Mouse (Mus musculus): ENCODE measurements around the gene Mzt1. TPM values are rescaled to one million over a fixed set of nuclear protein-coding genes. Genes with fewer than 3 reads are reported as not detected.

Gene Mzt1
- polyA plus RNA-seq, 1 experiment from 2014 or later = 94.1 TPM

DNA sequence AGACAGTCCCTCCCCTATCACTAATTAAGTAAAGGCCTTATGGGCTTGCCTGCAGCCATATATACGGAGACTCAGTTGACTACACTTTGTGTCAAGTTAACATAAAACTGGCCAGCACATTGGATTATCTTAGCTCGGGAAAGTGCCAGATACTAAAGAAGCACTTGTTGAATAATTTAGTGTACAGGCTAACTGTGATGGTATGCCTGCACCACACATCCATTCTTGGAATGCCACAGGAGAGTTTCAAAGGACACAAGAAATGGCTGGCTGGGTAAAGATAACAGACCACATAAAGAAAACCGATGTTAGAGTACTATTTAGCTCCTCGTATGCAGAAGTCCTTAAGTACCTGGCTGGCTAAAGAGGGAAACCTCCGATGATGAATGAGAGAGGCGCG, 27.2 kb downstream of the Mzt1 start:
- Histone ChIP-seq H3K27me3 (ENCODE audit: control insufficient read depth, insufficient read depth, low read length) (no peaks in the 10 kb centered on the region), H3K27ac (replicated peaks in 1 of 2; ENCODE audit: control insufficient read depth in 1 of 2, insufficient read depth in 1 of 2, low read depth in 2 of 2, low read length in 2 of 2) (peak overlapping the region; percentile 69 to 73), H3K4me3 (ENCODE audit: control insufficient read depth in 1 of 2, insufficient read depth in 1 of 2, low read depth in 1 of 2, low read length in 2 of 2) (peak overlapping the region in 1 of 2 experiments; percentile 3; a peak in 1 of 4 replicates), H3K4me2 (ENCODE audit: low read length) (peak overlapping the region; percentile 57), H3K9ac (ENCODE audit: low read length) (no peak overlapping the region), H3K9me3 (ENCODE audit: control insufficient read depth, low read length) (no peaks in the 10 kb centered on the region), H3K4me1 (ENCODE audit: control insufficient read depth in 2 of 2, insufficient read depth in 2 of 2, low read length in 2 of 2) (peaks cover 4 to 28% of the 10 kb centered on the region in 2 experiments), H3K36me3 (ENCODE audit: control insufficient read depth, insufficient read depth, low read length) (no peaks in the 10 kb centered on the region)
- ATAC-seq (ENCODE audit: insufficient number of reproducible peaks, insufficient read depth, low FRiP score, low read depth) = peak; percentile 45
- 8% methylated on average over 7 of the region's 7 CpGs for WGBS

- peak overlapping the region; percentile 51; the same call in 1 of the 2 replicates for H3K4me2 ChIP-seq (ENCODE audit: low read length)
- no peak overlapping the region for H3K4me3 ChIP-seq (ENCODE audit: control insufficient read depth in 1 of 2, insufficient read depth in 1 of 2, low read depth in 1 of 2, low read length in 2 of 2)
- ATAC-seq (ENCODE audit: insufficient number of reproducible peaks, insufficient read depth, low FRiP score, low read depth) = peak; percentile 64; the same call in 1 of the 2 replicates
- peak overlapping the region; percentile 90 to 98 for H3K27ac ChIP-seq (replicated peaks in 1 of 2; ENCODE audit: control insufficient read depth in 1 of 2, insufficient read depth in 1 of 2, low read depth in 2 of 2, low read length in 2 of 2)
- no peaks in the 10 kb centered on the region for H3K27me3 ChIP-seq (ENCODE audit: control insufficient read depth, insufficient read depth, low read length)
- H3K9me3 ChIP-seq (ENCODE audit: control insufficient read depth, low read length) = no peaks in the 10 kb centered on the region
- no peak overlapping the region for H3K9ac ChIP-seq (ENCODE audit: low read length)
- no peaks in the 10 kb centered on the region for H3K36me3 ChIP-seq (ENCODE audit: control insufficient read depth, insufficient read depth, low read length)
- 4% methylated on average over 2 of the region's 2 CpGs for WGBS
- peaks cover 5 to 20% of the 10 kb centered on the region in 2 experiments for H3K4me1 ChIP-seq (ENCODE audit: control insufficient read depth in 2 of 2, insufficient read depth in 2 of 2, low read length in 2 of 2)
Measured at GRCm38 (mm10) chr14:99010920-99011313, 35.0 kb downstream of the Mzt1 start.

DNA sequence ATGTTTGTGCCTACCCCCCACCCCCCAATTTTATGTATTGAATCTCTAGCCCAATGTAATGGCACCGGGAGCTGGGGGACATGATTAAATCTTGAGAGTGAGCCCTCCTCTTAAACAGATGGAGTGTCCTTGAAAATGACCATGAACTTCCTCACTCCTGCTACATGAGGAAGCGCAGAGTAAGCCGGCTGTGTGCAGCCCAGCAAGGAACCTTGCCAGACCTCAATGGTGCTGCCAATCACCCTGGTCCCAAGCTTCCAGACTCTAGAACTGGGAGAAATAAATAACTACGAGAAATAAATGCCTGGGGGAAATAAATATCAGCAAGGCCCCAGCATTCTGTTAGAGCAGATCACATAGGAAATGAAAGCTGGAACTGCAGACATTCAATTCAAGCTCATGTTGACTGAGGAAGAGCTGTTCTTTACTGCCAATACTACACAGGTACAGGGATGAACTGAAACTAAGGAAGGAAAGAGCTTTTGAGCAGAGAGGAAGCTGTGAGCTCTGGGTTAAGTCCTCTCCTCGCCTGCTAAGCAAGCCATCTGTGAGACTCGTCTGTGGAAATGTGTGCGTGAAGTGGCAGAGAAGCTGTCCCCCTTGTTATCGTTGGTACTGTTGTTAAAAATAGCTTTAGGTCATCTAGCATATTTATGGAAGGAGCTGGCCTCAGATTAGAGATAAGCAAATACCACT, 35.6 kb downstream of the Mzt1 start:
- H3K4me1 ChIP-seq (ENCODE audit: control insufficient read depth in 2 of 2, insufficient read depth in 2 of 2, low read length in 2 of 2) = peaks cover 5 to 20% of the 10 kb centered on the region in 2 experiments
- H3K4me3 ChIP-seq (ENCODE audit: control insufficient read depth in 1 of 2, insufficient read depth in 1 of 2, low read depth in 1 of 2, low read length in 2 of 2) = no peak overlapping the region
- H3K36me3 ChIP-seq (ENCODE audit: control insufficient read depth, insufficient read depth, low read length) = no peaks in the 10 kb centered on the region
- H3K9ac ChIP-seq (ENCODE audit: low read length) = peak overlapping the region; percentile 56
- H3K27me3 ChIP-seq (ENCODE audit: control insufficient read depth, insufficient read depth, low read length) = no peaks in the 10 kb centered on the region
- no peaks in the 10 kb centered on the region for H3K9me3 ChIP-seq (ENCODE audit: control insufficient read depth, low read length)
- peak overlapping the region; percentile 95 to 98 for H3K27ac ChIP-seq (replicated peaks in 1 of 2; ENCODE audit: control insufficient read depth in 1 of 2, insufficient read depth in 1 of 2, low read depth in 2 of 2, low read length in 2 of 2)
- ATAC-seq (ENCODE audit: insufficient number of reproducible peaks, insufficient read depth, low FRiP score, low read depth) = peak; percentile 71
- peak overlapping the region; percentile 51 for H3K4me2 ChIP-seq (ENCODE audit: low read length)
- WGBS = 11% methylated on average over 8 of the region's 8 CpGs

DNA sequence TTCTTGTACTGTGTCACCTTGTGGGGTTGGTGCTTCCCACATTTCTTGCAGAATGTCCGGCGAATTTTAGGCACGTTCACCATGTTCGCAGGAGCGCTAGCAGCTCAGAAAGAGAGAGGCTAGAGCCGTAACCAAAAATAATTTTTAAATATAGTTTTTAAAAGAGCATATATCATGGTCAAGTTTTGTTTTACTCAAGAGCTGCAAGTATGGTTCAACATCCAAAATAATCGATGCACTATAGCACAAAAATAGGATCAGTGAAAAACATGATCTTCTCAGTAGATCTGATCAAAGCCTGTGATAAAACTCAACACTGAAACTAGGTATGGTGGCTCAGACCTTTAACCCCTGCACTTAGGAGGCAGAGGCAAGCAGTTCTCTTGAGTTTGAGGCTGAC, 51.7 kb downstream of the Mzt1 start, which contains the start of gene Rpl36a-ps1:
Gene Rpl36a-ps1 (minus strand): TSS at position 101 of the 400 bp plus-strand sequence.
- no peak for ATAC-seq (ENCODE audit: insufficient number of reproducible peaks, insufficient read depth, low FRiP score, low read depth)
- Histone ChIP-seq H3K4me1 (ENCODE audit: control insufficient read depth in 2 of 2, insufficient read depth in 2 of 2, low read length in 2 of 2) (no peaks in the 10 kb centered on the region; a peak in 2 of 4 replicates), H3K9me3 (ENCODE audit: control insufficient read depth, low read length) (peaks cover 3% of the 10 kb centered on the region; the same call in 1 of the 2 replicates), H3K9ac (ENCODE audit: low read length) (no peak within 1 kb of the TSS), H3K4me2 (ENCODE audit: low read length) (no peak within 1 kb of the TSS), H3K27me3 (ENCODE audit: control insufficient read depth, insufficient read depth, low read length) (no peaks in the 10 kb centered on the region), H3K27ac (replicated peaks in 1 of 2; ENCODE audit: control insufficient read depth in 1 of 2, insufficient read depth in 1 of 2, low read depth in 2 of 2, low read length in 2 of 2) (no peak within 1 kb of the TSS), H3K36me3 (ENCODE audit: control insufficient read depth, insufficient read depth, low read length) (no peaks in the 10 kb centered on the region), H3K4me3 (ENCODE audit: control insufficient read depth in 1 of 2, insufficient read depth in 1 of 2, low read depth in 1 of 2, low read length in 2 of 2) (no peak within 1 kb of the TSS)
- WGBS = 95% methylated on average over 7 of the region's 7 CpGs

GRCm38 (mm10) chr14:98992482-98992881, 53.5 kb downstream of the Mzt1 start:
- H3K9me3 ChIP-seq (ENCODE audit: control insufficient read depth, low read length) = peaks cover 3% of the 10 kb centered on the region; the same call in 1 of the 2 replicates
- H3K27me3 ChIP-seq (ENCODE audit: control insufficient read depth, insufficient read depth, low read length) = no peaks in the 10 kb centered on the region
- no peak overlapping the region for H3K4me2 ChIP-seq (ENCODE audit: low read length)
- H3K36me3 ChIP-seq (ENCODE audit: control insufficient read depth, insufficient read depth, low read length) = no peaks in the 10 kb centered on the region
- 82% methylated on average over 2 of the region's 2 CpGs for WGBS
- no peaks in the 10 kb centered on the region; a peak in 2 of 4 replicates for H3K4me1 ChIP-seq (ENCODE audit: control insufficient read depth in 2 of 2, insufficient read depth in 2 of 2, low read length in 2 of 2)
- no peak overlapping the region for H3K27ac ChIP-seq (replicated peaks in 1 of 2; ENCODE audit: control insufficient read depth in 1 of 2, insufficient read depth in 1 of 2, low read depth in 2 of 2, low read length in 2 of 2)
- no peak overlapping the region for H3K4me3 ChIP-seq (ENCODE audit: control insufficient read depth in 1 of 2, insufficient read depth in 1 of 2, low read depth in 1 of 2, low read length in 2 of 2)
- no peak for ATAC-seq (ENCODE audit: insufficient number of reproducible peaks, insufficient read depth, low FRiP score, low read depth)
- H3K9ac ChIP-seq (ENCODE audit: low read length) = no peak overlapping the region

DNA sequence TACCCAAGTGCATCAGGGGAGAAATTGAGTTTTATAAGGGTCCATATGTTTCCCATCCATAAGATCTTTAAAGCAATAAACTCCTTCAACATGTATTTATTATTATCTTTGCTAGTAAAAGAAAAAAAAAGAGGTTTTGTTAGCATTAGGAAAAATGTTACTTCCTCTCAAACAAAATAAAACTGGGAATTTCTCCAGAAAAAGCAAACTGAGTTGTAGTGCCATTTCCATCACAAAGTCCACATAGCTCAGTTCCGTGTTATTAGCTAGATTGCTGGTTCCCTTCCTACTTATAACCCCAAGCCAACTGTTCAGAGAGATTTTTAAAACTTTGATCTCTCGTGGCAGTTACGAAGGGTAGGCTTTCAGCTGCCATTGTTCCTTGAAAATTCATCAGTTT, 55.3 kb downstream of the Mzt1 start:
- no peak for ATAC-seq (ENCODE audit: insufficient number of reproducible peaks, insufficient read depth, low FRiP score, low read depth)
- Histone ChIP-seq H3K4me2 (ENCODE audit: low read length) (no peak overlapping the region), H3K9me3 (ENCODE audit: control insufficient read depth, low read length) (no peaks in the 10 kb centered on the region), H3K27ac (replicated peaks in 1 of 2; ENCODE audit: control insufficient read depth in 1 of 2, insufficient read depth in 1 of 2, low read depth in 2 of 2, low read length in 2 of 2) (no peak overlapping the region), H3K9ac (ENCODE audit: low read length) (no peak overlapping the region), H3K4me1 (ENCODE audit: control insufficient read depth in 2 of 2, insufficient read depth in 2 of 2, low read length in 2 of 2) (no peaks in the 10 kb centered on the region; a peak in 2 of 4 replicates), H3K36me3 (ENCODE audit: control insufficient read depth, insufficient read depth, low read length) (no peaks in the 10 kb centered on the region), H3K27me3 (ENCODE audit: control insufficient read depth, insufficient read depth, low read length) (no peaks in the 10 kb centered on the region), H3K4me3 (ENCODE audit: control insufficient read depth in 1 of 2, insufficient read depth in 1 of 2, low read depth in 1 of 2, low read length in 2 of 2) (no peak overlapping the region)
- 58% methylated on average over 3 of the region's 3 CpGs for WGBS

GRCm38 (mm10) chr14:98989818-98990217, 56.1 kb downstream of the Mzt1 start:
- H3K9me3 ChIP-seq (ENCODE audit: control insufficient read depth, low read length) = no peaks in the 10 kb centered on the region
- WGBS = 25% methylated on average over 3 of the region's 3 CpGs
- no peaks in the 10 kb centered on the region for H3K36me3 ChIP-seq (ENCODE audit: control insufficient read depth, insufficient read depth, low read length)
- H3K4me2 ChIP-seq (ENCODE audit: low read length) = no peak overlapping the region
- H3K4me3 ChIP-seq (ENCODE audit: control insufficient read depth in 1 of 2, insufficient read depth in 1 of 2, low read depth in 1 of 2, low read length in 2 of 2) = no peak overlapping the region
- no peak overlapping the region for H3K9ac ChIP-seq (ENCODE audit: low read length)
- H3K27me3 ChIP-seq (ENCODE audit: control insufficient read depth, insufficient read depth, low read length) = no peaks in the 10 kb centered on the region
- H3K4me1 ChIP-seq (ENCODE audit: control insufficient read depth in 2 of 2, insufficient read depth in 2 of 2, low read length in 2 of 2) = no peaks in the 10 kb centered on the region; a peak in 2 of 4 replicates
- ATAC-seq (ENCODE audit: insufficient number of reproducible peaks, insufficient read depth, low FRiP score, low read depth) = no peak
- H3K27ac ChIP-seq (replicated peaks in 1 of 2; ENCODE audit: control insufficient read depth in 1 of 2, insufficient read depth in 1 of 2, low read depth in 2 of 2, low read length in 2 of 2) = no peak overlapping the region
